Mouse (Mus musculus) CH12.LX (cell line): ENCODE results near the gene Srrm4. TPM values are rescaled to one million over a fixed set of nuclear protein-coding genes. Genes with fewer than 3 reads are reported as not detected.

ENCODE experiments used
- DNase-seq: peaks from one replicate; pipeline ENCODE4 v3.0.0-alpha.2; 2013; ENCODE audit errors: extremely low read depth
- H3K27ac ChIP-seq: 2 replicates; pipeline ENCODE4 v1.5.1; 2012; ENCODE audit warnings: low read depth, mild to moderate bottlenecking, control low read depth, moderate library complexity; ENCODE audit not compliant: insufficient read depth
- H3K27me3 ChIP-seq: replicated peaks from 2 replicates; pipeline ENCODE3; 2012; ENCODE audit warnings: inconsistent platforms
- H3K36me3 ChIP-seq, 2 experiments: replicated peaks in 1 of 2; 2 replicates each; pipeline versions ENCODE3 to v1.6.1; 2012; ENCODE audit warnings: inconsistent platforms in 1 of 2, low read length in 1 of 2, mild to moderate bottlenecking in 1 of 2, mixed read lengths in 1 of 2, moderate library complexity in 1 of 2; ENCODE audit not compliant: control insufficient read depth in 1 of 2, insufficient read depth in 1 of 2
- H3K4me1 ChIP-seq, 2 experiments: 2 replicates each; pipeline ENCODE4 v1.6.1; 2012; ENCODE audit warnings: inconsistent platforms in 1 of 2, moderate library complexity in 1 of 2; ENCODE audit not compliant: insufficient read depth in 2 of 2, control insufficient read depth in 1 of 2
- H3K4me2 ChIP-seq: 2 replicates; pipeline ENCODE4 v1.6.1; 2012; ENCODE audit warnings: low read depth, mild to moderate bottlenecking, control low read depth; ENCODE audit not compliant: poor library complexity, insufficient read depth, severe bottlenecking
- H3K4me3 ChIP-seq, 3 experiments: fragments of 150-350 bp in 1 of 3; sonication (generic) in 1 of 3; replicated peaks in 1 of 3; 2 replicates each; pipeline versions ENCODE3 to v1.5.1; 2011 to 2012; ENCODE audit warnings: low read depth in 2 of 3, low read length in 2 of 3, mild to moderate bottlenecking in 2 of 3, moderate library complexity in 2 of 3, control low read depth in 1 of 3, improper control_type of control experiment in 1 of 3, inconsistent platforms in 1 of 3, mixed read lengths in 1 of 3; ENCODE audit not compliant: poor library complexity in 1 of 3
- H3K79me2 ChIP-seq: replicated peaks from 2 replicates; pipeline ENCODE4 v1.6.1; 2012; ENCODE audit warnings: mild to moderate bottlenecking, moderate library complexity; ENCODE audit not compliant: control insufficient read depth, poor library complexity, insufficient read depth, severe bottlenecking; ENCODE audit errors: extremely low read depth
- H3K9ac ChIP-seq: 2 replicates; pipeline ENCODE4 v1.6.1; 2012; ENCODE audit warnings: low read depth, mild to moderate bottlenecking, control low read depth, moderate library complexity; ENCODE audit not compliant: insufficient read depth
- H3K9me3 ChIP-seq: replicated peaks from 2 replicates; pipeline ENCODE3; 2012; ENCODE audit warnings: low read length, inconsistent platforms, mixed read lengths
- BHLHE40 ChIP-seq: IDR thresholded peaks from 2 replicates; pipeline ENCODE4 v1.6.1; 2011; ENCODE audit warnings: mild to moderate bottlenecking, low read depth, low read length, improper control_type of control experiment
- GABPA ChIP-seq: IDR thresholded peaks from 2 replicates; pipeline ENCODE4 v1.6.1; 2012; ENCODE audit warnings: low read depth, low read length, improper control_type of control experiment, inconsistent platforms; ENCODE audit not compliant: insufficient replicate concordance
- HCFC1 ChIP-seq: IDR thresholded peaks from 2 replicates; pipeline ENCODE4 v1.6.1; 2012; ENCODE audit warnings: low read depth, mild to moderate bottlenecking, inconsistent platforms, low read length, improper control_type of control experiment
- JUND ChIP-seq: conservative IDR thresholded peaks from 2 replicates; pipeline ENCODE4 v1.6.1; 2011; ENCODE audit warnings: low read depth, low read length, improper control_type of control experiment
- KAT2A ChIP-seq: IDR thresholded peaks from 2 replicates; pipeline ENCODE4 v1.6.1; 2012; ENCODE audit warnings: low read length, improper control_type of control experiment, inconsistent platforms; ENCODE audit not compliant: insufficient replicate concordance
- MAZ ChIP-seq: IDR thresholded peaks from 2 replicates; pipeline ENCODE4 v1.6.1; 2012; ENCODE audit warnings: low read depth, mild to moderate bottlenecking, inconsistent platforms, low read length, improper control_type of control experiment, moderate library complexity
- MYC ChIP-seq: IDR thresholded peaks from 2 replicates; pipeline ENCODE4 v1.6.1; 2011; ENCODE audit warnings: low read depth, mild to moderate bottlenecking, improper control_type of control experiment, low read length
- NRF1 ChIP-seq: IDR thresholded peaks from 2 replicates; pipeline ENCODE4 v1.6.1; 2014; ENCODE audit warnings: low read depth, mild to moderate bottlenecking, inconsistent platforms, low read length, improper control_type of control experiment, moderate library complexity
- RAD21 ChIP-seq: IDR thresholded peaks from 2 replicates; pipeline ENCODE4 v1.6.1; 2011; ENCODE audit warnings: low read depth, mild to moderate bottlenecking, low read length, improper control_type of control experiment, moderate library complexity
- TCF12 ChIP-seq: IDR thresholded peaks from 2 replicates; pipeline ENCODE4 v1.6.1; 2014; ENCODE audit warnings: low read depth, mild to moderate bottlenecking, inconsistent platforms, low read length, improper control_type of control experiment
- UBTF ChIP-seq: IDR thresholded peaks from 2 replicates; pipeline ENCODE4 v1.6.1; 2012; ENCODE audit warnings: low read depth, mild to moderate bottlenecking, inconsistent platforms, low read length, improper control_type of control experiment, moderate library complexity
- USF1 ChIP-seq: IDR thresholded peaks from 2 replicates; pipeline ENCODE4 v1.6.1; 2014; ENCODE audit warnings: low read depth, mild to moderate bottlenecking, inconsistent platforms, low read length, improper control_type of control experiment
- USF2 ChIP-seq: conservative IDR thresholded peaks from 2 replicates; pipeline ENCODE4 v1.6.1; 2011; ENCODE audit warnings: low read depth, low read length, improper control_type of control experiment
- ZNF384 ChIP-seq: IDR thresholded peaks from 2 replicates; pipeline ENCODE4 v1.6.1; 2012; ENCODE audit warnings: low read depth, low read length, improper control_type of control experiment, inconsistent platforms
- dilution Hi-C: fragments of 300-500 bp; cut with MboI; formaldehyde crosslinking; loops from 2 replicates; pipeline ENCODE4 v1.14.3; 2020; ENCODE audit warnings: low sequenced_read_pairs; ENCODE audit not compliant: extremely low pct_unique_long_range_greater_than_20kb, extremely low pct_ligation_motif_present
- in situ Hi-C: fragments of 300-500 bp; cut with MboI; formaldehyde crosslinking; loops from 3 replicates; pipeline ENCODE4 v1.14.3; 2019; ENCODE audit warnings: low sequenced_read_pairs, low pct_ligation_motif_present, low pct_unique_long_range_greater_than_20kb, mixed read lengths
- polyA plus RNA-seq: library from polyadenylated mRNA; unstranded; fragments of >175 nt; gene quantifications from 2 replicates; pipeline ENCODE4 v1.2.1, GENCODE M21; 2012; ENCODE audit warnings: low read depth; ENCODE audit not compliant: insufficient read length
- total RNA-seq, 2 experiments: library from RNA; depleted of rRNA; stranded (reverse); fragments of 300-350 nt in 1 of 2; fragments of >200 nt in 1 of 2; gene quantifications; 2 replicates each; pipeline ENCODE4 v1.2.3; 2012 to 2014

The Srrm4 gene
- total and polyA plus RNA-seq, 3 experiments = not detected

- DNase-seq = no peak
- Histone ChIP-seq H3K79me2 (no peaks in the 10 kb centered on the region), H3K27ac (no peak overlapping the region), H3K4me2 (no peak overlapping the region), H3K4me3 (no peak overlapping the region), H3K36me3 (no peaks in the 10 kb centered on the region), H3K27me3 (no peaks in the 10 kb centered on the region), H3K9me3 (peaks cover 82% of the 10 kb centered on the region), H3K4me1 (no peaks in the 10 kb centered on the region)
- dilution Hi-C loops = no loop called here
- TF ChIP-seq UBTF = no peak
- TF ChIP-seq HCFC1 = no peak
- TF ChIP-seq USF1 = no peak
- TF ChIP-seq MAZ = no peak
- no peak for TF ChIP-seq GABPA
- TF ChIP-seq RAD21 = no peak
- TF ChIP-seq MYC = no peak
- TF ChIP-seq TCF12 = no peak
- TF ChIP-seq, all 38 proteins: peak for 0
- no peak overlapping the region for H3K9ac ChIP-seq
- in situ Hi-C loops = no loop called here
Observed at GRCm38 (mm10) chr5:116443459-116443940, 148.1 kb downstream of the Srrm4 start.

GRCm38 (mm10) chr5:116442697-116443458 lies 148.7 kb downstream of the Srrm4 start:
- H3K27me3 ChIP-seq = no peaks in the 10 kb centered on the region
- DNase-seq = no peak
- peaks cover 84% of the 10 kb centered on the region for H3K9me3 ChIP-seq
- H3K4me3 ChIP-seq = peak overlapping the region in 1 of 3 experiments; percentile 13
- TF ChIP-seq USF2 = no peak
- no peak for TF ChIP-seq GABPA
- TF ChIP-seq BHLHE40 = no peak
- no peak for TF ChIP-seq NRF1
- H3K36me3 ChIP-seq = no peaks in the 10 kb centered on the region
- H3K4me2 ChIP-seq = no peak overlapping the region
- dilution Hi-C loops = no loop called here
- H3K79me2 ChIP-seq = no peaks in the 10 kb centered on the region
- no peak overlapping the region for H3K9ac ChIP-seq
- no peak overlapping the region for H3K27ac ChIP-seq
- in situ Hi-C loops = no loop called here
- H3K4me1 ChIP-seq = no peaks in the 10 kb centered on the region

GRCm38 (mm10) chr5:116440251-116440650 lies 151.4 kb downstream of the Srrm4 start:
- H3K27me3 ChIP-seq = no peaks in the 10 kb centered on the region
- no peak overlapping the region for H3K27ac ChIP-seq
- in situ Hi-C loops (no loop called here), dilution Hi-C loops (no loop called here)
- H3K4me3 ChIP-seq = no peak overlapping the region
- peaks cover 86% of the 10 kb centered on the region for H3K9me3 ChIP-seq
- no peaks in the 10 kb centered on the region for H3K36me3 ChIP-seq
- no peak for DNase-seq
- no peak overlapping the region for H3K4me2 ChIP-seq
- H3K79me2 ChIP-seq = no peaks in the 10 kb centered on the region
- H3K4me1 ChIP-seq = no peaks in the 10 kb centered on the region
- TF ChIP-seq JUND (no peak), MAZ (no peak), ZNF384 (no peak), KAT2A (no peak)
- H3K9ac ChIP-seq = no peak overlapping the region
